Mouse (Mus musculus) layer of hippocampus, adult 18-20 months (tissue): ENCODE measurements around the gene Cap2. TPM values are rescaled to one million over a fixed set of nuclear protein-coding genes. Genes with fewer than 3 reads are reported as not detected.

Source experiments
- DNase-seq, 2 experiments: peaks; one replicate each; pipeline ENCODE4 v3.0.0; 2022; ENCODE audit warnings: low spot score in 2 of 2
- total RNA-seq, 2 experiments: library from RNA; stranded (reverse); gene quantifications; 2 replicates each; pipeline ENCODE4 v1.2.3; 2021

The Cap2 gene
- total RNA-seq, 2 experiments from 2014 or later = 222 to 231 TPM

GRCm38 (mm10) chr13:46683370-46683769, 181.7 kb downstream of the Cap2 start:
- no peak for DNase-seq

- DNase-seq = no peak
Observed at GRCm38 (mm10) chr13:46690559-46691241, 189.1 kb downstream of the Cap2 start.

- DNase-seq = no peak
Observed at GRCm38 (mm10) chr13:46695296-46695908, 193.8 kb downstream of the Cap2 start.

- no peak for DNase-seq
Observed at GRCm38 (mm10) chr13:46695932-46696331, 194.3 kb downstream of the Cap2 start.

- DNase-seq = no peak
Observed at GRCm38 (mm10) chr13:46696788-46697187, 195.1 kb downstream of the Cap2 start.

- no peak for DNase-seq
Observed at GRCm38 (mm10) chr13:46699372-46699771, 197.7 kb downstream of the Cap2 start.

Other genes with a start within 250 kb of the Cap2 start
- gene Stmnd1, start 228.1 kb upstream of the Cap2 start, total RNA-seq = not detected
- gene Rbm24, start 83.4 kb upstream of the Cap2 start, total RNA-seq = 10 to 100 TPM; 21.8 to 22.1 TPM
- gene Fam8a1, start 167.7 kb downstream of the Cap2 start, total RNA-seq = 10 to 100 TPM; 84.7 to 86.4 TPM
- gene Nup153, start 226.1 kb downstream of the Cap2 start, total RNA-seq = 10 to 100 TPM; 57.5 to 58.6 TPM